Mouse (Mus musculus): ENCODE measurements around the gene Cfd.

Cfd gene

GRCm38 (mm10) chr10:79916808-79917531 lies 26.3 kb downstream of the Cfd start, which contains the start of gene Kiss1r:
Kiss1r (plus strand) TSS chr10:79916971.
- in situ Hi-C loops (cut with MboI; ENCODE audit: low sequenced_read_pairs) = no loop called here

- in situ Hi-C loops (cut with MboI; ENCODE audit: low sequenced_read_pairs) = no loop called here
These were observed 27.0 kb downstream of the Cfd start for GRCm38 (mm10) chr10:79917532-79918100.

- in situ Hi-C loops (cut with MboI; ENCODE audit: low sequenced_read_pairs) = no loop called here
These were observed 27.8 kb downstream of the Cfd start for GRCm38 (mm10) chr10:79918231-79919078.

GRCm38 (mm10) chr10:79919251-79919849 lies 28.7 kb downstream of the Cfd start:
- in situ Hi-C loops (cut with MboI; ENCODE audit: low sequenced_read_pairs) = no loop called here

GRCm38 (mm10) chr10:79920056-79920890 lies 29.6 kb downstream of the Cfd start:
- in situ Hi-C loops (cut with MboI; ENCODE audit: low sequenced_read_pairs) = loop anchor here (5.0 kb wide), 1 partner anchor 37 kb away; no protein-coding TSS in a partner anchor

- in situ Hi-C loops (cut with MboI; ENCODE audit: low sequenced_read_pairs) = loop anchor here (5.0 kb wide), 1 partner anchor 36 kb away; no protein-coding TSS in a partner anchor
These were observed 30.4 kb downstream of the Cfd start, which contains the start of gene R3hdm4 for GRCm38 (mm10) chr10:79920958-79921535. R3hdm4 (minus strand) TSS chr10:79921208.

- in situ Hi-C loops (cut with MboI; ENCODE audit: low sequenced_read_pairs) = loop anchor here (5.0 kb wide), 1 partner anchor 36 kb away; no protein-coding TSS in a partner anchor
These were observed 30.9 kb downstream of the Cfd start for GRCm38 (mm10) chr10:79921572-79921971.

- in situ Hi-C loops (cut with MboI; ENCODE audit: low sequenced_read_pairs) = loop anchor here (5.0 kb wide), 1 partner anchor 32 kb away; no protein-coding TSS in a partner anchor
These were observed 34.5 kb downstream of the Cfd start for GRCm38 (mm10) chr10:79924998-79925784.

GRCm38 (mm10) chr10:79925785-79926490 lies 35.3 kb downstream of the Cfd start:
- in situ Hi-C loops (cut with MboI; ENCODE audit: low sequenced_read_pairs) = no loop called here

GRCm38 (mm10) chr10:79926491-79927323 lies 36.1 kb downstream of the Cfd start, which contains the start of gene Arid3a:
Arid3a (plus strand) TSS chr10:79927043.
- in situ Hi-C loops (cut with MboI; ENCODE audit: low sequenced_read_pairs) = no loop called here

GRCm38 (mm10) chr10:79927324-79928029 lies 36.8 kb downstream of the Cfd start:
- in situ Hi-C loops (cut with MboI; ENCODE audit: low sequenced_read_pairs) = no loop called here

- in situ Hi-C loops (cut with MboI; ENCODE audit: low sequenced_read_pairs) = no loop called here
These were observed 37.5 kb downstream of the Cfd start for GRCm38 (mm10) chr10:79928030-79928694.

- in situ Hi-C loops (cut with MboI; ENCODE audit: low sequenced_read_pairs) = no loop called here
These were observed 38.5 kb downstream of the Cfd start for GRCm38 (mm10) chr10:79928907-79929701.

- in situ Hi-C loops (cut with MboI; ENCODE audit: low sequenced_read_pairs) = no loop called here
These were observed 39.5 kb downstream of the Cfd start for GRCm38 (mm10) chr10:79929967-79930825.
